Mouse (Mus musculus): ENCODE data around the gene Smarcd3. TPM values are rescaled to one million over a fixed set of nuclear protein-coding genes. Genes with fewer than 3 reads are reported as not detected.

The Smarcd3 gene
- polyA plus RNA-seq, 1 experiment = 87.6 TPM

DNA sequence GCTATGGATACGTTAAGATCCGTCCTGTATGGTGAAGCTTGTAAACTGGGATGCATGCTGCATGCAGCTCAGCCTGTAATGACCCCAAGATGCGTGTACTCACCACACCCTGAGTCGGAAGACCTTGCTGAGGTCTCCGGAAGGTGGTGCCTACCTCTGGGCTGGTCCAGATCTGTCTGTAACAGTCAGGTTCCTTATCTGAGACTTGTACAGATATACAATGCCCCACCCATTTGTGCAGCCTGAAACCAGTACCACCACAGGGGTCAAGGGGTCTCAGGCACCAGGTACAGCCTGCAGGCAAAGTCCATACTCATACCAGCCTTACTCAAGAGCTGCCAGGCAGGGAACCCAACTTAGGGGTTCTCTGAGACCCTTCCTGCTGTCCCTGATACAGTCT, 28.6 kb upstream of the Smarcd3 start:
- Histone ChIP-seq H3ac (ENCODE audit: control insufficient read depth, insufficient read length, low read depth) (no peak overlapping the region), H3K27me3 (ENCODE audit: control insufficient read depth, insufficient read depth, insufficient read length) (peaks cover 7% of the 10 kb centered on the region), H3K79me2 (ENCODE audit: control insufficient read depth, insufficient read depth) (no peaks in the 10 kb centered on the region), H3K79me3 (ENCODE audit: low read depth) (no peaks in the 10 kb centered on the region), H3K4me3 (ENCODE audit: insufficient read depth, poor library complexity, severe bottlenecking) (no peak overlapping the region), H3K36me3 (ENCODE audit: control insufficient read depth, insufficient read depth) (no peaks in the 10 kb centered on the region)
- no peak for TF ChIP-seq CEBPB (IDR thresholded peaks at IDR 0.05; ENCODE audit: low read depth)
- no peak for TF ChIP-seq MAX (IDR thresholded peaks at IDR 0.05)
- TF ChIP-seq MYOG (IDR thresholded peaks at IDR 0.05; ENCODE audit: control insufficient read depth, extremely low read depth, insufficient read length) = no peak
- no peak for TF ChIP-seq CTCF (IDR thresholded peaks at IDR 0.05; ENCODE audit: control insufficient read depth, insufficient read depth, insufficient read length)
- no peak for TF ChIP-seq MYOD1 (IDR thresholded peaks at IDR 0.05; ENCODE audit: control insufficient read depth, insufficient read length, low read depth)
- TF ChIP-seq FOSL1 (IDR thresholded peaks at IDR 0.05; ENCODE audit: insufficient read depth, low read length, poor library complexity, severe bottlenecking) = no peak
- TF ChIP-seq USF1 (IDR thresholded peaks at IDR 0.05; ENCODE audit: low read depth) = no peak

DNA sequence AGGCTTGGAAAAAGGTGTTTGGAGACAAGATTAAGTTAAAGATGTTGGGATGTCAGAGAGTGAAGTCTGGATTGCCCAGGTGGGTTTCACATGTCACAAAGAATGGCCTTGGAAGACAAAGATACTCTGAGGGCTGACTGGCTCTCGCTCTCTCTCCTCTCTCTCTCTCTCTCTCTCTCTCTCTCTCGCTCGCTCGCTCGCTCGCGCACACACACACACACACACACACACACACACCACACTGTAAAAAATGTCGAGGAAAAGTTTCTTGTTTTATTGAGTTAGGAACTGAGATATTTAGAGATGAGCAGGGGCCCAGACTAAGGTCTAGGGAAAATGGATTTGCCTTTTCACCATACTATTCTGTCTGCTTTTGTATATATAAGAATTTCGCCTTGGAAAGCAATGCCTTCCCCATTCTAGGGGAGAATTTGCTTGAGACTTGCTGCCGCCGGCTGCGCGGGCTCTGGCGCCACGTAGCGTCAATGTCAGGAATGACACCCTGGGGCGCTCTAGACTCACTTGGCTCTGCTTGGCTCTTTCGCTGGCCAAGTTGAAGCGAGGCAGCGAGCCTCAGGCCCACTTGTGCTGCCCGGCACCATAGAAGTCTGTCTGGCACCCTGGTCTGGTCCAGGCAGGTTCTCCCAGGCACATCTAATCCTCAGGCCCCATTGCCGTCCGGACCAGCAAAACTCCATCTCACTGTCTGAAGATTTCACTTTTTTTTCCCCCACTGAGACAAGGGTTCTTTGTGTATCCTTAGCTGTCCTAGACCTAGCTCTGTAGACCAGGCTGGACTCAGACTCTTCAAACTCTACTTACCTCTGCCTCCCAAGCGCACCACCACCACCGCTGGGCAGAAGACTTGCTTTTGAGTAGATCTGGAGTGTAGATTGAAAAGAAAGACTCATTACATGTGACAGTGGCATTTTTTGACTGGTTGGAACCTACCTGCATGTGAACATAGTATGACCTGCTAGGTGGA, 27.8 kb upstream of the Smarcd3 start:
- TF ChIP-seq USF1 (IDR thresholded peaks at IDR 0.05; ENCODE audit: low read depth) (no peak), CEBPB (IDR thresholded peaks at IDR 0.05; ENCODE audit: low read depth) (no peak), MYOD1 (IDR thresholded peaks at IDR 0.05; ENCODE audit: control insufficient read depth, insufficient read length, low read depth) (no peak), CTCF (IDR thresholded peaks at IDR 0.05; ENCODE audit: control insufficient read depth, insufficient read depth, insufficient read length) (peak; percentile 91), MYOG (IDR thresholded peaks at IDR 0.05; ENCODE audit: control insufficient read depth, extremely low read depth, insufficient read length) (no peak), MAX (IDR thresholded peaks at IDR 0.05) (no peak), FOSL1 (IDR thresholded peaks at IDR 0.05; ENCODE audit: insufficient read depth, low read length, poor library complexity, severe bottlenecking) (no peak)
- Histone ChIP-seq H3K79me2 (ENCODE audit: control insufficient read depth, insufficient read depth) (no peaks in the 10 kb centered on the region), H3K36me3 (ENCODE audit: control insufficient read depth, insufficient read depth) (no peaks in the 10 kb centered on the region), H3K27me3 (ENCODE audit: control insufficient read depth, insufficient read depth, insufficient read length) (peaks cover 7% of the 10 kb centered on the region), H3K4me3 (ENCODE audit: insufficient read depth, poor library complexity, severe bottlenecking) (no peak overlapping the region), H3K79me3 (ENCODE audit: low read depth) (no peaks in the 10 kb centered on the region), H3ac (ENCODE audit: control insufficient read depth, insufficient read length, low read depth) (no peak overlapping the region)

GRCm38 (mm10) chr5:24651356-24651755, 27.1 kb upstream of the Smarcd3 start:
- Histone ChIP-seq H3ac (ENCODE audit: control insufficient read depth, insufficient read length, low read depth) (no peak overlapping the region), H3K36me3 (ENCODE audit: control insufficient read depth, insufficient read depth) (no peaks in the 10 kb centered on the region)
- TF ChIP-seq CEBPB (IDR thresholded peaks at IDR 0.05; ENCODE audit: low read depth) (no peak), MYOG (IDR thresholded peaks at IDR 0.05; ENCODE audit: control insufficient read depth, extremely low read depth, insufficient read length) (no peak), FOSL1 (IDR thresholded peaks at IDR 0.05; ENCODE audit: insufficient read depth, low read length, poor library complexity, severe bottlenecking) (no peak), CTCF (IDR thresholded peaks at IDR 0.05; ENCODE audit: control insufficient read depth, insufficient read depth, insufficient read length) (no peak), USF1 (IDR thresholded peaks at IDR 0.05; ENCODE audit: low read depth) (no peak), MAX (IDR thresholded peaks at IDR 0.05) (no peak), MYOD1 (IDR thresholded peaks at IDR 0.05; ENCODE audit: control insufficient read depth, insufficient read length, low read depth) (no peak)

GRCm38 (mm10) chr5:24649701-24650100, 25.5 kb upstream of the Smarcd3 start:
- no peak for TF ChIP-seq CEBPB (IDR thresholded peaks at IDR 0.05; ENCODE audit: low read depth)
- no peak for TF ChIP-seq CTCF (IDR thresholded peaks at IDR 0.05; ENCODE audit: control insufficient read depth, insufficient read depth, insufficient read length)
- TF ChIP-seq MYOD1 (IDR thresholded peaks at IDR 0.05; ENCODE audit: control insufficient read depth, insufficient read length, low read depth) = no peak
- TF ChIP-seq MAX (IDR thresholded peaks at IDR 0.05) = no peak
- TF ChIP-seq USF1 (IDR thresholded peaks at IDR 0.05; ENCODE audit: low read depth) = no peak
- TF ChIP-seq MYOG (IDR thresholded peaks at IDR 0.05; ENCODE audit: control insufficient read depth, extremely low read depth, insufficient read length) = no peak
- TF ChIP-seq FOSL1 (IDR thresholded peaks at IDR 0.05; ENCODE audit: insufficient read depth, low read length, poor library complexity, severe bottlenecking) = no peak
- Histone ChIP-seq H3K27me3 (ENCODE audit: control insufficient read depth, insufficient read depth, insufficient read length) (peaks cover 7% of the 10 kb centered on the region), H3ac (ENCODE audit: control insufficient read depth, insufficient read length, low read depth) (no peak overlapping the region), H3K79me3 (ENCODE audit: low read depth) (no peaks in the 10 kb centered on the region), H3K4me3 (ENCODE audit: insufficient read depth, poor library complexity, severe bottlenecking) (no peak overlapping the region), H3K79me2 (ENCODE audit: control insufficient read depth, insufficient read depth) (no peaks in the 10 kb centered on the region), H3K36me3 (ENCODE audit: control insufficient read depth, insufficient read depth) (no peaks in the 10 kb centered on the region)

More at GRCm38 (mm10) chr5:24651356-24651755, 27.1 kb upstream of the Smarcd3 start:
- Histone ChIP-seq H3K4me3 (ENCODE audit: insufficient read depth, poor library complexity, severe bottlenecking) (no peak overlapping the region), H3K79me2 (ENCODE audit: control insufficient read depth, insufficient read depth) (no peaks in the 10 kb centered on the region), H3K79me3 (ENCODE audit: low read depth) (no peaks in the 10 kb centered on the region), H3K27me3 (ENCODE audit: control insufficient read depth, insufficient read depth, insufficient read length) (peaks cover 7% of the 10 kb centered on the region)

DNA sequence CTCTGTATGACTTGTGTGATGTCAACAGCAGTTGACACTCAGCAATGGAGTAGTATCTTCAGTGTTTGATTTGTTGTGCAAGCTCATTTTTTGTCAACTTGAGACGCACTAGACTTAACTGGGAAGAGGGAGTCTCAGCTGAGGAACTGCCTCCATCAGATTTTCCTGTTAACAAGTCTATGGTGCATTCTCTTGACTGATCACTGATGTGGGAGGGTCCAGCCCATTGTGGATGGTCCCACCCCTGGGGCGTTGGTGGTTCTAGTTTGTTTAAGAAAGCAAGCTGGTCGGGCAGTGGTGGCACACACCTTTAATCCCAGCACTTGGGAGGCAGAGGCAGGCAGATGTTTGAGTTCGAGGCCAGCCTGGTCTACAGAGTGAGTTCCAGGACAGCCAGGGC, 25.0 kb upstream of the Smarcd3 start:
- H3ac ChIP-seq (ENCODE audit: control insufficient read depth, insufficient read length, low read depth) = no peak overlapping the region
- H3K36me3 ChIP-seq (ENCODE audit: control insufficient read depth, insufficient read depth) = no peaks in the 10 kb centered on the region
- peaks cover 4% of the 10 kb centered on the region for H3K27me3 ChIP-seq (ENCODE audit: control insufficient read depth, insufficient read depth, insufficient read length)
- H3K4me3 ChIP-seq (ENCODE audit: insufficient read depth, poor library complexity, severe bottlenecking) = no peak overlapping the region
- H3K79me2 ChIP-seq (ENCODE audit: control insufficient read depth, insufficient read depth) = no peaks in the 10 kb centered on the region
- TF ChIP-seq CTCF (IDR thresholded peaks at IDR 0.05; ENCODE audit: control insufficient read depth, insufficient read depth, insufficient read length) (no peak), CEBPB (IDR thresholded peaks at IDR 0.05; ENCODE audit: low read depth) (no peak), MYOD1 (IDR thresholded peaks at IDR 0.05; ENCODE audit: control insufficient read depth, insufficient read length, low read depth) (no peak), FOSL1 (IDR thresholded peaks at IDR 0.05; ENCODE audit: insufficient read depth, low read length, poor library complexity, severe bottlenecking) (no peak), MAX (IDR thresholded peaks at IDR 0.05) (no peak), USF1 (IDR thresholded peaks at IDR 0.05; ENCODE audit: low read depth) (no peak), MYOG (IDR thresholded peaks at IDR 0.05; ENCODE audit: control insufficient read depth, extremely low read depth, insufficient read length) (no peak)
- no peaks in the 10 kb centered on the region for H3K79me3 ChIP-seq (ENCODE audit: low read depth)

Data from C2C12 (cell line).